ENCODE assay signal across 17 mouse cellular contexts in the genomic region with DNA sequence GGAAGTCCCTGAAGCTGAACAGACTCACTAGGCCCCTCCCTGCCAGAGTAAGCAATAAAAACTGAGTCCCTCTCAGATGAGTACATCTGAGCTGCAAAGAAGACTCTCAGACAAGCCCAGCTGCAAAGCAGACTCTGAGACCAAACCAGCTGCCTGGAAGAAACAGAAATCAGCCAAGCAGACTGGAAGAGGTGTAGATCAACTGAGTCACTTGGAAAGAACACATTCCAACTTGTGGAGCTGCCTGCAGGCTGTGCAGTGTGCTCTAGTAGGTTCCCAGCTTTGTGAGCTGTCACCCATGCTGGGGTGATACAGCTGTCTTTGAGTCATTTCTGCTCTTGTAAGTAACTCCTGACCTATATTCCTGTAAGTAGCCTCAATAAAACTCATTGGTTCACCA. TPM values are rescaled to one million over a fixed set of nuclear protein-coding genes. Genes with fewer than 3 reads are reported as not detected.
"Had no signal": no experiment of that assay in that cellular context is flagged by ENCODE, and none has a peak within 500 bp of the region (broad histone marks: within the 10 kb centered on the region; RNA-seq: fewer than 3 reads in every experiment).

No protein-coding gene starts in this region.

- DNase-seq: lung, adult 18-20 months; lung, embryonic 14.5 days; lung, postnatal 14 days; lung, postnatal 36 days; right cerebral cortex, postnatal 14 days; thymus, adult 2 months; thymus, postnatal 25 days; thymus, postnatal 4 days had no signal

- ATAC-seq: midbrain, embryonic 13.5 days; midbrain, embryonic 15.5 days had no signal

- H3K36me3 ChIP-seq: midbrain, embryonic 13.5 days; midbrain, embryonic 15.5 days; neural tube, embryonic 12.5 days; stomach, embryonic 15.5 days had no signal

- H3K4me1 ChIP-seq: megakaryocyte, embryonic 14.5 days; midbrain, embryonic 13.5 days; midbrain, embryonic 15.5 days; neural tube, embryonic 12.5 days; stomach, embryonic 15.5 days had no signal

- H3K27me3 ChIP-seq: midbrain, embryonic 15.5 days; neural tube, embryonic 12.5 days; stomach, embryonic 15.5 days had no signal

- H3K4me3 ChIP-seq: megakaryocyte, embryonic 14.5 days; midbrain, embryonic 13.5 days; midbrain, embryonic 15.5 days; neural tube, embryonic 12.5 days; stomach, embryonic 15.5 days had no signal

- H3K27ac ChIP-seq: macrophage; midbrain, embryonic 13.5 days; midbrain, embryonic 15.5 days; neural tube, embryonic 12.5 days; stomach, embryonic 15.5 days; stomach, postnatal 0 days had no signal

RNA-seq across cellular contexts. Expression of a gene that starts 8.4 kb away (rescaled TPM):
- polyA plus RNA-seq: macrophage; midbrain, embryonic 11.5 days; midbrain, embryonic 13.5 days; neural tube, embryonic 14.5 days had no signal

RNA-seq across cellular contexts. Expression of a gene that starts 27.8 kb away (rescaled TPM):
- polyA plus RNA-seq: macrophage had no signal
